ENCODE assay signal across 9 mouse cellular contexts in the genomic region with DNA sequence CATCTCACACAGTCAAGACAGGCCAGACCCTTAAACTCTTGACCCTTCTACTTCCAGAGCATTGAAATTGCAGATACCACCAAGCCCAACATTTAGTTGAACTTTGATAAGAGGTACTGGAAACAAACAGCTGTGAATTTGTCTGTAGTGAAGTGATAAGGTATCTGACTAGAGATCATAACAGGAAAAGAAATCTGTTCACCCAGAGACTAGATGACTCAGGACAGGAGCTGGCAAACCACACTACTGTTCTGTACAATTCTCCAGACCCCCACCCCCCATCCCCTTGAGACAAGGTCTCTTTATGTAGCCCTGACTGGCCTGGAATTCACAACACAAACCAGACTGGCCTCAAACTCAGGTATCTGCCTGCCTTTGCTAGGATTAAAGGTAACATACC. TPM values are rescaled to one million over a fixed set of nuclear protein-coding genes. Genes with fewer than 3 reads are reported as not detected.
DNase-seq lines count a peak whose midpoint lies in the region; ATAC-seq lines count a peak whose summit lies in the region.
"Had no signal": no experiment of that assay in that cellular context is flagged by ENCODE, and none has a peak within 500 bp of the region (broad histone marks: within the 10 kb centered on the region; RNA-seq: fewer than 3 reads in every experiment).

No protein-coding gene starts in this region.

- peaks cover 28% of the 10 kb centered on the region for H3K36me3 ChIP-seq in heart, embryonic 15.5 days
- peaks cover 26% of the 10 kb centered on the region for H3K36me3 ChIP-seq in hindbrain, embryonic 12.5 days
- H3K36me3 ChIP-seq in midbrain, embryonic 13.5 days: peaks cover 21% of the 10 kb centered on the region

- ATAC-seq in heart, embryonic 15.5 days (replicated peaks; ENCODE audit: insufficient number of reproducible peaks, insufficient read depth, low FRiP score, low read depth): no peak
- ATAC-seq in hindbrain, embryonic 12.5 days (ENCODE audit: low FRiP score): no peak
- ATAC-seq in midbrain, embryonic 13.5 days: no peak

- no peak overlapping the region for H3K27ac ChIP-seq in heart, embryonic 15.5 days
- no peak overlapping the region for H3K27ac ChIP-seq in hindbrain, embryonic 12.5 days
- no peak overlapping the region for H3K27ac ChIP-seq in midbrain, embryonic 13.5 days

- H3K4me2 ChIP-seq in heart, embryonic 15.5 days: peak overlapping the region; percentile 67
- H3K4me2 ChIP-seq in hindbrain, embryonic 12.5 days (replicated peaks): peak overlapping the region; percentile 58
- H3K4me2 ChIP-seq in midbrain, embryonic 13.5 days (replicated peaks): peak overlapping the region; percentile 78

- no peaks in the 10 kb centered on the region for H3K9me3 ChIP-seq in heart, embryonic 15.5 days (replicated peaks)
- H3K9me3 ChIP-seq in hindbrain, embryonic 12.5 days (replicated peaks): no peaks in the 10 kb centered on the region
- H3K9me3 ChIP-seq in midbrain, embryonic 13.5 days: no peaks in the 10 kb centered on the region

- intact Hi-C loops in heart, postnatal 10 days (cut with DNase I): no loop called here

- H3K4me1 ChIP-seq in heart, embryonic 15.5 days (replicated peaks): peaks cover 31% of the 10 kb centered on the region
- H3K4me1 ChIP-seq in hindbrain, embryonic 12.5 days: peaks cover 28% of the 10 kb centered on the region
- peaks cover 36% of the 10 kb centered on the region for H3K4me1 ChIP-seq in midbrain, embryonic 13.5 days (replicated peaks)

- no peaks in the 10 kb centered on the region for H3K27me3 ChIP-seq in heart, embryonic 15.5 days
- H3K27me3 ChIP-seq in hindbrain, embryonic 12.5 days: no peaks in the 10 kb centered on the region
- H3K27me3 ChIP-seq in midbrain, embryonic 13.5 days: no peaks in the 10 kb centered on the region

- no peak for DNase-seq in heart, postnatal 10 days
- DNase-seq in MN1 (ENCODE audit: low spot score): peak; percentile 39
- DNase-seq in cerebellum, adult 9-10 months: no peak
- no peak for DNase-seq in layer of hippocampus, adult 9-10 months (ENCODE audit: low spot score)
- DNase-seq in left cerebral cortex, adult 18-20 months (ENCODE audit: low spot score in 2 of 2): no peak
- DNase-seq: gastrocnemius, postnatal 10 days had no signal

- H3K4me3 ChIP-seq in heart, embryonic 15.5 days: peak overlapping the region; percentile 73; the same call in 1 of the 2 replicates
- H3K4me3 ChIP-seq in hindbrain, embryonic 12.5 days: peak overlapping the region; percentile 7; the same call in 1 of the 2 replicates
- peak overlapping the region; percentile 83 for H3K4me3 ChIP-seq in midbrain, embryonic 13.5 days (replicated peaks)

- H3K9ac ChIP-seq in heart, embryonic 15.5 days: peak overlapping the region; percentile 19; the same call in 1 of the 2 replicates
- peak overlapping the region; percentile 23; the same call in 1 of the 2 replicates for H3K9ac ChIP-seq in hindbrain, embryonic 12.5 days
- H3K9ac ChIP-seq in midbrain, embryonic 13.5 days (replicated peaks): peak overlapping the region; percentile 53

RNA-seq across cellular contexts. Expression of a gene that starts 3.0 kb away (rescaled TPM):
- 75.4 and 84.3 TPM in 2 replicates for polyA plus RNA-seq in heart, embryonic 15.5 days (2015; fragmentation: Nextera tagmentation; extraction: Ambion mirVana)
- 10 to 100 TPM; 54.1 to 55.8 TPM for total RNA-seq in heart, postnatal 10 days (2021)
- polyA plus RNA-seq in hindbrain, embryonic 12.5 days (2016; fragmentation: Nextera tagmentation; extraction: Ambion mirVana): 166 and 182 TPM in 2 replicates
- polyA plus RNA-seq in midbrain, embryonic 13.5 days (2015; fragmentation: Nextera tagmentation; extraction: Ambion mirVana): 173 and 184 TPM in 2 replicates
- 10 to 100 TPM; 79.4 to 88.4 TPM for total RNA-seq in left cerebral cortex, adult 18-20 months (2021)

RNA-seq across cellular contexts. Expression of a gene that starts 3.3 kb away (rescaled TPM):
- 14.2 and 18.0 TPM in 2 replicates for polyA plus RNA-seq in heart, embryonic 15.5 days (2015; fragmentation: Nextera tagmentation; extraction: Ambion mirVana)
- 10 to 100 TPM in 1 of 2 experiments, 1 to 10 TPM in 1; 6.9 to 10.3 TPM for total RNA-seq in heart, postnatal 10 days (2021)
- polyA plus RNA-seq in hindbrain, embryonic 12.5 days (2016; fragmentation: Nextera tagmentation; extraction: Ambion mirVana): 26.6 and 30.4 TPM in 2 replicates
- 14.8 TPM in 2 replicates for polyA plus RNA-seq in midbrain, embryonic 13.5 days (2015; fragmentation: Nextera tagmentation; extraction: Ambion mirVana)
- 1 to 10 TPM in 1 of 2 experiments, under 1 TPM in 1; 0.89 to 1.1 TPM for total RNA-seq in left cerebral cortex, adult 18-20 months (2021)

RNA-seq across cellular contexts. Expression of a gene that starts 25.4 kb away (rescaled TPM):
- 54.5 and 59.7 TPM in 2 replicates for polyA plus RNA-seq in heart, embryonic 15.5 days (2015; fragmentation: Nextera tagmentation; extraction: Ambion mirVana)
- 10 to 100 TPM; 39.4 to 49.5 TPM for total RNA-seq in heart, postnatal 10 days (2021)
- polyA plus RNA-seq in hindbrain, embryonic 12.5 days (2016; fragmentation: Nextera tagmentation; extraction: Ambion mirVana): 80.2 and 90.5 TPM in 2 replicates
- 81.8 and 83.6 TPM in 2 replicates for polyA plus RNA-seq in midbrain, embryonic 13.5 days (2015; fragmentation: Nextera tagmentation; extraction: Ambion mirVana)
- 10 to 100 TPM; 43.0 to 49.4 TPM for total RNA-seq in left cerebral cortex, adult 18-20 months (2021)

Comparison
In these comparisons a context has a peak if more than half of its experiments do, and no peak if none do; other contexts are left out.
1. H3K4me3 ChIP-seq: peak in every context shown above with its lines; median percentile 83 in midbrain, embryonic 13.5 days; 73 in heart, embryonic 15.5 days; 7 in hindbrain, embryonic 12.5 days.